Mouse (Mus musculus) adrenal gland, postnatal 25 days (tissue): ENCODE measurements around the gene Tyk2. TPM values are rescaled to one million over a fixed set of nuclear protein-coding genes. Genes with fewer than 3 reads are reported as not detected.

Source experiments
- DNase-seq: peaks from one replicate; pipeline ENCODE4 v3.0.0; 2021; ENCODE audit warnings: mixed read lengths
- long read RNA-seq: library from polyadenylated mRNA; stranded (forward); transcript quantifications from one replicate; pipeline ENCODE4 v2.0.0, GENCODE M21; 2021
- total RNA-seq: library from RNA; stranded (reverse); gene quantifications from 2 replicates; pipeline ENCODE4 v1.2.3, GENCODE M21; 2021

The Tyk2 gene
- 17.7 and 22.4 TPM in 2 replicates for total RNA-seq
- long read RNA-seq, full-length matches to known transcripts: 5 of 20 reads
- long read RNA-seq, partial matches to known transcripts: 14 of 20 reads
- long read RNA-seq, other reads (novel, unspliced or antisense): 1 of 20 reads

GRCm38 (mm10) chr9:21131059-21131956, at the start of gene Tyk2:
Gene Tyk2 (minus strand): TSS chr9:21131243.
- peak; percentile 89 for DNase-seq

- no peak for DNase-seq
Measured at GRCm38 (mm10) chr9:21180841-21181240, 49.8 kb upstream of the Tyk2 start.

GRCm38 (mm10) chr9:21180402-21180801, 49.4 kb upstream of the Tyk2 start:
- DNase-seq: no peak

GRCm38 (mm10) chr9:21172364-21172763, 41.3 kb upstream of the Tyk2 start:
- DNase-seq: no peak

- no peak for DNase-seq
Measured at GRCm38 (mm10) chr9:21169157-21169556, 38.1 kb upstream of the Tyk2 start.

GRCm38 (mm10) chr9:21168161-21169123, 37.4 kb upstream of the Tyk2 start:
- peak; percentile 84 for DNase-seq

- no peak for DNase-seq
Measured at GRCm38 (mm10) chr9:21167140-21168097, 36.4 kb upstream of the Tyk2 start.

- DNase-seq: no peak
Measured at GRCm38 (mm10) chr9:21166516-21166915, 35.5 kb upstream of the Tyk2 start.

- DNase-seq: peak; percentile 64
Measured at GRCm38 (mm10) chr9:21165952-21166451, 35.0 kb upstream of the Tyk2 start.

GRCm38 (mm10) chr9:21165041-21165951, 34.3 kb upstream of the Tyk2 start, which contains the start of gene Pde4a:
Gene Pde4a (plus strand): TSS chr9:21165714.
- peak; percentile 36 for DNase-seq

GRCm38 (mm10) chr9:21164072-21164471, 33.0 kb upstream of the Tyk2 start:
- peak; percentile 58 for DNase-seq

- no peak for DNase-seq
Measured at GRCm38 (mm10) chr9:21163086-21164050, 32.3 kb upstream of the Tyk2 start.

- DNase-seq: peak; percentile 88
Measured at GRCm38 (mm10) chr9:21161209-21161909, 30.3 kb upstream of the Tyk2 start.

- DNase-seq: no peak
Measured at GRCm38 (mm10) chr9:21154787-21155186, 23.7 kb upstream of the Tyk2 start.

GRCm38 (mm10) chr9:21153833-21154232, 22.8 kb upstream of the Tyk2 start:
- no peak for DNase-seq

GRCm38 (mm10) chr9:21153331-21153730, 22.3 kb upstream of the Tyk2 start:
- DNase-seq: no peak

- no peak for DNase-seq
Measured at GRCm38 (mm10) chr9:21152715-21153114, 21.7 kb upstream of the Tyk2 start.
